Mouse (Mus musculus): ENCODE data around the gene Prps1l3. TPM values are rescaled to one million over a fixed set of nuclear protein-coding genes. Genes with fewer than 3 reads are reported as not detected.
"Not testable (repeated sequence)": the region's sequence is repeated elsewhere in the genome, so short reads cannot be mapped to it uniquely, and the experiment has no call there.

The Prps1l3 gene
- polyA plus RNA-seq, 1 experiment from 2014 or later, result 69.9 TPM

DNA sequence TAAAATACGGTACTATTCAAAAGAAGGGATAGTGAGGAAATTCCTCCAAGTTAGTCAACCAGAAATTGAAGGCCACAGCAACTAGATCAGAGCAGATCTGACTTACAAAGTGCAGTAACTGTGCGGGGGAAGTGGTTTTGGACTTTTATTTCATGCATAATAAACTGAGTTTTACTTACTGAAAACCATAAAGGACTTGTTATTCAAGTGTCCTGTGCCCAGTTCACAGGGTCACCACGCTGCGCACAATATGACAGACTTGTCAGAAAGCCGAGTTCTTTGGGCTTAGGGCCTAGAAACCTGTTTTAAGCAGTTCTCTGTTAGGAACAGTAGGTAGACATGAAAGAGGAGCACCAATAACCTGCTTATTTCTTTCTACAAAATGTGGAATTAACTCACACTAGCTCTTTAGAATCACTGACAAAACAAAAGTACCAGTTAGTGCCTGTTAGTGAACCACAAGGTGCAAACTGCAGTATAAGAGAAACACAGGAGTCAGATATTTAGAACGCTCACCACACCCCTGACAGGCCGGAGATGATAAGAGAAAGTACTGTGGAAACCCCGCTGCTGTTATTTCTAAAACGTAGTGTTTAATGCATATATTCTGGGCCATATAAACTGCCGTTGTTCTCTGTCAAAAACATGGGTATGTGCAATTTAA lies 32.7 kb upstream of the Prps1l3 start, which contains the start of gene Slc25a21:
Gene Slc25a21 (minus strand): TSS at position 110 of the 664 bp plus-strand sequence.
- H3K27me3 ChIP-seq (ENCODE audit: control insufficient read depth, insufficient read depth, low read length), result 0 out of 2 replicates have a peak, but pooled peaks cover 2% of the 10 kb centered on the region
- 38% methylated on average over 10 of the region's 10 CpGs for WGBS
- H3K4me2 ChIP-seq (replicated peaks; ENCODE audit: low read depth, low read length), result peak within 1 kb of the TSS; percentile 66
- no peak for DNase-seq (ENCODE audit: low spot score)
- no peaks in the 10 kb centered on the region for H3K4me1 ChIP-seq (replicated peaks; ENCODE audit: control insufficient read depth, insufficient read depth, low read length)
- no peaks in the 10 kb centered on the region for H3K9me3 ChIP-seq (ENCODE audit: control insufficient read depth, low read length)
- peak within 1 kb of the TSS; percentile 46; the same call in 1 of the 2 replicates for H3K9ac ChIP-seq (ENCODE audit: low read depth, low read length)
- H3K36me3 ChIP-seq (ENCODE audit: control insufficient read depth, insufficient read depth, low read length), result no peaks in the 10 kb centered on the region
- no peak within 1 kb of the TSS for H3K27ac ChIP-seq (ENCODE audit: low read depth, low read length)
- ATAC-seq (ENCODE audit: low FRiP score), result no peak
- H3K4me3 ChIP-seq (ENCODE audit: low read depth, low read length), result peak within 1 kb of the TSS; percentile 41

DNA sequence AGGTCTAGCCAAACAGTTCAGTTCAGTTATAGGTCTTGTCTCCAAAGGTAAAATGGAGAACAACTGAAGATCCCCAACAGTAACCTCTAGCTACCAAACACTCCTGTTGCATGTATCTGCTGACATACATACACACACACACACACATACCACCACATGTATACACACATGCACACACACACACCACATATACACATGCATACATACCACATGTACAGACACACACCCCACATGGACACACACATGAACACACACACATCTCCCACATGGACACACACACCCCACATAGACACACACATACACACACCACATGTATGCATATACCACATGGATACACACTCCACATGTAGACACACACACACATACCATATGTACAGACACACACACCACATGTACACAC lies 31.9 kb upstream of the Prps1l3 start:
- ATAC-seq (ENCODE audit: low FRiP score), result peak; percentile 34; the same call in 1 of the 2 replicates
- Histone ChIP-seq H3K9ac (ENCODE audit: low read depth, low read length) (no peak overlapping the region), H3K4me3 (ENCODE audit: low read depth, low read length) (no peak overlapping the region), H3K36me3 (ENCODE audit: control insufficient read depth, insufficient read depth, low read length) (no peaks in the 10 kb centered on the region), H3K4me2 (replicated peaks; ENCODE audit: low read depth, low read length) (no peak overlapping the region), H3K27ac (ENCODE audit: low read depth, low read length) (no peak overlapping the region), H3K4me1 (replicated peaks; ENCODE audit: control insufficient read depth, insufficient read depth, low read length) (no peaks in the 10 kb centered on the region), H3K27me3 (ENCODE audit: control insufficient read depth, insufficient read depth, low read length) (0 out of 2 replicates have a peak, but pooled peaks cover 2% of the 10 kb centered on the region), H3K9me3 (ENCODE audit: control insufficient read depth, low read length) (no peaks in the 10 kb centered on the region)
- DNase-seq (ENCODE audit: low spot score), result no peak

DNA sequence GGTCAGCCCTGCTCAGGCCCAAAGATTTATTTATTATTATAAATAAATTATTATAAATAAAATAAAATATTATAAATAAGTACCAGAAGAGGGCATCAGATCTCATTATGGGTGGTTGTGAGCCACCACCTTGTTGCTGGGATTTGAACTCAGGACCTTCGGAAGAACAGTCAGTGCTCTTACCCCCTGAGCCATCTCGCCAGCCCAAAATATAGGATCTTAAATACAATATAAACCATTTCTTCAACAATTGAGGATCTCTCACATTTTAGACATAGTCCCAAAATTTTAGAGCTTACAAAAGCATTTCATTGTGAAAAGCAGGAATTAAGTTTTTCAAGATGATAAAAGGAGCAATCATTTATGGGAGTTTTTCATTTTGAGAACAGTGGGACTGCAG lies 30.8 kb upstream of the Prps1l3 start:
- WGBS, result 83% methylated on average over 2 of the region's 2 CpGs
- no peak for DNase-seq (ENCODE audit: low spot score)

GRCm38 (mm10) chr12:57201901-57202300 lies 28.3 kb upstream of the Prps1l3 start:
- Histone ChIP-seq H3K9me3 (ENCODE audit: control insufficient read depth, low read length) (no peaks in the 10 kb centered on the region), H3K27me3 (ENCODE audit: control insufficient read depth, insufficient read depth, low read length) (no peaks in the 10 kb centered on the region), H3K4me3 (ENCODE audit: low read depth, low read length) (no peak overlapping the region), H3K4me2 (replicated peaks; ENCODE audit: low read depth, low read length) (no peak overlapping the region), H3K4me1 (replicated peaks; ENCODE audit: control insufficient read depth, insufficient read depth, low read length) (no peaks in the 10 kb centered on the region), H3K36me3 (ENCODE audit: control insufficient read depth, insufficient read depth, low read length) (no peaks in the 10 kb centered on the region), H3K9ac (ENCODE audit: low read depth, low read length) (no peak overlapping the region), H3K27ac (ENCODE audit: low read depth, low read length) (no peak overlapping the region)
- WGBS, result 92% methylated on average over 3 of the region's 3 CpGs
- ATAC-seq (ENCODE audit: low FRiP score) (no peak), DNase-seq (ENCODE audit: low spot score) (no peak)

More for the DNA sequence above, 30.8 kb upstream of the Prps1l3 start:
- Histone ChIP-seq H3K4me2 (replicated peaks; ENCODE audit: low read depth, low read length) (no peak overlapping the region), H3K4me1 (replicated peaks; ENCODE audit: control insufficient read depth, insufficient read depth, low read length) (no peaks in the 10 kb centered on the region), H3K27ac (ENCODE audit: low read depth, low read length) (no peak overlapping the region), H3K9me3 (ENCODE audit: control insufficient read depth, low read length) (no peaks in the 10 kb centered on the region), H3K27me3 (ENCODE audit: control insufficient read depth, insufficient read depth, low read length) (0 out of 2 replicates have a peak, but pooled peaks cover 2% of the 10 kb centered on the region), H3K36me3 (ENCODE audit: control insufficient read depth, insufficient read depth, low read length) (no peaks in the 10 kb centered on the region), H3K4me3 (ENCODE audit: low read depth, low read length) (no peak overlapping the region), H3K9ac (ENCODE audit: low read depth, low read length) (no peak overlapping the region)
- no peak for ATAC-seq (ENCODE audit: low FRiP score)

DNA sequence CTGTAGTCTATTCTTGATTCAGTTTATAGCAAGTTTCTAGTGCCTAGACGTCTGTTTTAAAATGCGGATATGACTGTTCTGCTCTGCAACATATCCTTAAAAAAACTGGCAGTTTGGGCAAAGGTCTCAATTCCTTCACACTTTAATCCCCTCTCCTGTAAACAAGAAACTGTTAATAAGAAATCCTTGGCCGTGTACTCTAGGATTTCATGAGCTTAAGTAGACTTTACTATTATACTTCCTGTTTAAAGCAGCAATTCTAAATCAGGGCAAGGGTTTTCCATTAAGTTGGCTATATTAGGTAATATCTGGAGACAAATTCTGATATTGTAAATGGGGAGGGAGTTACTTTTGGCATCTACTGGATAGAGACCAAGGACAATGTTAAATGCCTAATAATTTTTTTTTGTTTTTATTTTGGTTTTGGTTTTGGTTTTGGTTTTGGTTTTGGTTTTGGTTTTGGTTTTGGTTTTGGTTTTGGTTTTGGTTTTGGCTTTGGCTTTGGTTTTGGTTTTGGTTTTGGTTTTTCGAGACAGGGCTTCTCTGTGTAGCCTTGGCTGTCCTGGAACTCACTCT lies 25.8 kb upstream of the Prps1l3 start:
- WGBS, result 94% methylated on average over 4 of the region's 4 CpGs
- ATAC-seq (ENCODE audit: low FRiP score) (no peak), DNase-seq (ENCODE audit: low spot score) (no peak)
- H3K4me2 ChIP-seq (replicated peaks; ENCODE audit: low read depth, low read length), result no peak overlapping the region
- H3K4me3 ChIP-seq (ENCODE audit: low read depth, low read length), result no peak overlapping the region
- no peaks in the 10 kb centered on the region for H3K27me3 ChIP-seq (ENCODE audit: control insufficient read depth, insufficient read depth, low read length)
- no peaks in the 10 kb centered on the region for H3K4me1 ChIP-seq (replicated peaks; ENCODE audit: control insufficient read depth, insufficient read depth, low read length)
- H3K27ac ChIP-seq (ENCODE audit: low read depth, low read length), result no peak overlapping the region
- H3K9ac ChIP-seq (ENCODE audit: low read depth, low read length), result no peak overlapping the region
- no peaks in the 10 kb centered on the region for H3K36me3 ChIP-seq (ENCODE audit: control insufficient read depth, insufficient read depth, low read length)
- no peaks in the 10 kb centered on the region for H3K9me3 ChIP-seq (ENCODE audit: control insufficient read depth, low read length)

DNA sequence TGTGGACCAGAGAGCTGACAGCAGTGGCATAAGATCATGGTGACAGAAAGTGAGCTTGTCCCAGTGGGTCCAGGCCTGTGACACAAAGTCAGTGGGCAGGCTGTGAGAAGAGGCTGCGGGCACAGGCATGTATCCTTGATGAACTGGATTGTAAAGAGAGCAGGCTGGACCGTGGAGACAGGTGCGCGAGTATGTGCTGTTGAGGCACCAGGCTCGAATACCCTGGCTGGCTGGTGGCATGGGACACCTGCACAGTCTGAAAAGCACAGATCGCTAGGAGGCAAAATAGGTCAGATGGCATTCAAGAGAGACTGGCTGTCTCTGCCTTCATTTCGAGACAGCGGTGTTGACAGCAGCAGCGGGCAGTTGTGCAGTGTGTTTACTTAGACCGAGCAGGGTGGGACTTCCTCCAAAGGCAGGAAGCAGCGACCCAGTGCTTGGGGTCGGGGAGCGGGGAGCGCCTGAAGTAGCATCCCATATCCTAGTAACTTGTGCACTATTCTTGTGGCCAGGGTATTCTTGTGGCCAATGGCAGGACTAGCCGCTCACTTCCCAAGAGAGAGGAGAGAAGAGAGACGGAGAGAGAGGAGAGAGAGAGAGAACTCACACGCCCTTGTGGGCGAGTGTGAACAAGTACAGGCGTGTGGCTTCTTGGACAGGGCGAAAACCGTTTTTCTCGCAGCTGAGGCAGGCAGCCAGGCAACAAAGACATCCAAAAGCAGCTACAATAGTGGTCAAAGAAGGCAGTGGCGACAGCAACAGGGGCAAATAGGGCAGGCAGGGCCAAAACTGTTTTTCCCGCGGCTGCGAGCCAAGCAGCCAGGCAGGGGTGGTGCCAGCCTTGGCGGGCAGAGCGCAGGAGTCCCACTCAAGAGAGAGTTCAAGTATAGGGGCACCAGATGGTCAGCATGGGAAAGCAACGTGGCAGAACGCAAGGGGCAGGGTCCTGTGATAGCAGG lies 18.6 kb upstream of the Prps1l3 start:
- H3K27ac ChIP-seq (ENCODE audit: low read depth, low read length), result no peak overlapping the region
- WGBS, result 6% methylated on average over 30 of the region's 30 CpGs

GRCm38 (mm10) chr12:57212463-57212862 lies 17.7 kb upstream of the Prps1l3 start:
- not testable (repeated sequence) for H3K4me3 ChIP-seq (ENCODE audit: low read depth, low read length); H3K9ac ChIP-seq (ENCODE audit: low read depth, low read length); H3K4me2 ChIP-seq (replicated peaks; ENCODE audit: low read depth, low read length); DNase-seq (ENCODE audit: low spot score); H3K27me3 ChIP-seq (ENCODE audit: control insufficient read depth, insufficient read depth, low read length); H3K4me1 ChIP-seq (replicated peaks; ENCODE audit: control insufficient read depth, insufficient read depth, low read length); H3K27ac ChIP-seq (ENCODE audit: low read depth, low read length); H3K36me3 ChIP-seq (ENCODE audit: control insufficient read depth, insufficient read depth, low read length); H3K9me3 ChIP-seq (ENCODE audit: control insufficient read depth, low read length)
- ATAC-seq (ENCODE audit: low FRiP score), result peak; percentile 41
- WGBS, result 79% methylated on average over 5 of the region's 5 CpGs

More for the DNA sequence above, 18.6 kb upstream of the Prps1l3 start:
- Histone ChIP-seq H3K36me3 (ENCODE audit: control insufficient read depth, insufficient read depth, low read length) (no peaks in the 10 kb centered on the region), H3K9me3 (ENCODE audit: control insufficient read depth, low read length) (no peaks in the 10 kb centered on the region), H3K9ac (ENCODE audit: low read depth, low read length) (peak overlapping the region; percentile 72), H3K4me3 (ENCODE audit: low read depth, low read length) (peak overlapping the region; percentile 45), H3K27me3 (ENCODE audit: control insufficient read depth, insufficient read depth, low read length) (no peaks in the 10 kb centered on the region), H3K4me2 (replicated peaks; ENCODE audit: low read depth, low read length) (peak overlapping the region; percentile 73), H3K4me1 (replicated peaks; ENCODE audit: control insufficient read depth, insufficient read depth, low read length) (no peaks in the 10 kb centered on the region)
- DNase-seq (ENCODE audit: low spot score) (peak; percentile 61), ATAC-seq (ENCODE audit: low FRiP score) (peak; percentile 84)

DNA sequence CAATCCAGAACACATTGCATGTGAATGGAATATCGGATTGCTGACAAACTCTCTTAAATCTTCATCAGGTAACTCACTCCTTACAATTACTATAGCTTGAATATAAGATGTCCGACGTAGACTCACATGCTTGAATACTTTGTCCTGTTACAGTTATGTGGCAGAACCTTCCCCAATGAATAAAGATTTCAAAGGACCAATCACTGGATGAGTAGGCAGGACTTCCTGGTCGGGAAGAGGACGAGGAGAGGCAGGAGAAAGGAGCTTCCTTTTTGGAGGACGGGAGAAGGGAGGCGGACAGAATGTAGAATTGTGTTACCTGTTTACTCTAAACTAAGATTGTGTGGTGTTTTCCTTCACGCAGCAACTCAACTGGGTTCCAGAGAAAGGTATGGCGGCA lies 3.8 kb upstream of the Prps1l3 start:
- Histone ChIP-seq H3K27ac (ENCODE audit: low read depth, low read length) (no peak overlapping the region), H3K27me3 (ENCODE audit: control insufficient read depth, insufficient read depth, low read length) (no peaks in the 10 kb centered on the region), H3K4me1 (replicated peaks; ENCODE audit: control insufficient read depth, insufficient read depth, low read length) (peaks cover 2% of the 10 kb centered on the region; the same call in 1 of the 2 replicates), H3K4me3 (ENCODE audit: low read depth, low read length) (no peak overlapping the region), H3K36me3 (ENCODE audit: control insufficient read depth, insufficient read depth, low read length) (no peaks in the 10 kb centered on the region), H3K9me3 (ENCODE audit: control insufficient read depth, low read length) (no peaks in the 10 kb centered on the region), H3K9ac (ENCODE audit: low read depth, low read length) (no peak overlapping the region), H3K4me2 (replicated peaks; ENCODE audit: low read depth, low read length) (no peak overlapping the region)
- ATAC-seq (ENCODE audit: low FRiP score) (no peak), DNase-seq (ENCODE audit: low spot score) (no peak)
- 86% methylated on average over 9 of the region's 9 CpGs for WGBS

Data from hindbrain, embryonic 11.5 days (tissue).